Mouse (Mus musculus) forebrain, embryonic 13.5 days (tissue): Measurements from ENCODE around the gene Plxna2. TPM values are rescaled to one million over a fixed set of nuclear protein-coding genes. Genes with fewer than 3 reads are reported as not detected.

ENCODE experiments used
- microRNA-seq: library from miRNA; unstranded; fragments of <30 nt; microRNA quantifications from one replicate; pipeline ENCODE4, GENCODE M21; 2016
- polyA plus RNA-seq: library from polyadenylated mRNA; unstranded; fragments of >200 nt; fragmentation: Nextera tagmentation; extraction: Ambion mirVana; gene quantifications from 2 replicates; pipeline ENCODE4 v1.2.1, GENCODE M21; 2015

The Plxna2 gene
- polyA plus RNA-seq, 1 experiment from 2014 or later: 55.8 TPM

Small RNA genes within 50 kb of the gene (microRNA-seq; reads per million reads assigned to microRNA genes)
- gene Mir3962: 3.0 reads per million, percentile 4 among the genes with 10 or more reads in this experiment
